Mouse (Mus musculus) kidney, postnatal 36 days (tissue): ENCODE data around the gene Msto1.
"Not testable (repeated sequence)": the region's sequence is repeated elsewhere in the genome, so short reads cannot be mapped to it uniquely, and the experiment has no call there.

Source experiments
- DNase-seq, 2 experiments: peaks; one replicate each; pipeline ENCODE4 v3.0.0; 2021 to 2022; ENCODE audit warnings: mixed read lengths in 2 of 2

Gene Msto1

GRCm38 (mm10) chr3:88913511-88914383 lies at the start of gene Msto1:
Gene Msto1 (minus strand): TSS chr3:88913999.
- peak; percentile 95 to 96 for DNase-seq

GRCm38 (mm10) chr3:88963211-88963610 lies 49.4 kb upstream of the Msto1 start:
- not testable (repeated sequence) for DNase-seq

DNA sequence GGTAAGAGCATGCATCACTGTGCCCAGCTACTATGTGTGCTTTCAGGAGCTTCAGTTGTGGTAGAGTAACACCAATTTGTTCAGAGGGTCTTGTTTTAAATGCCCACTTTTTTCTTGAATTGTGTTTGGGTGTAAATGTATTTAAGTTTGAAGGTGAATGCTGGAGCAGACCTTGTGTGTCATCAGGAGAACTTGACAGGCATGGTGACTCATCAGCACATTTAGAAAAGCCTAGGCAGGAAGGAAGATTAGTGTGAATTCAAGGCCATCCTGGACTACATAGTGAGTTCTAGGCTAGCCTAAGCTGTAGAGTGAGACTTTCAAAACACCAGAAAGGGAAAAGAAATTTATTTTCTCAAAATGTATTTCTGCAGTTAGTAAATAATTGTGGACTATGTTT lies 39.9 kb upstream of the Msto1 start:
- no peak for DNase-seq

GRCm38 (mm10) chr3:88953246-88953645 lies 39.4 kb upstream of the Msto1 start:
- DNase-seq = peak; percentile 11 to 19

DNA sequence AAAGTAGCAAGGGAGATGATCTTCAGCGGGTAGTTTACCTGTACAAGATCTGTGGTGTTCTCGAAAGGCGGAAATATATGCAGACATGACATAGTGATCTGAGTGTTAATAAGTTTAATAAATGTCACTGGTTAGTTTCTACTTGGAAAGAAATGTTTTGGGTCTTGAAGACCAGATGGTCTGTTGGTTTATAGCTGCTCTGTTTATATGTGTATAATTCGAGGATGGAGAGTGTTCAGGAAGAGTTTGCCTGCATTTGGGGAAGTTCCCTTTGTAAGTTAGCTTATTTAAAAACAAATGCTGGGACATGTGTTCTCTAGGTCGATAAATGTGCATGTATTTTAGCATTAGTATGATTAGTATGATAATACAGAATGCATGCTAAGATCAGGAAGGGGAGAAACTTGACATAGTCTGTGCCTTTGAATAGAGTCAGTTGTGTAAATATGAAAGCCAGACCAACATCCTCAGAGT lies 37.6 kb upstream of the Msto1 start:
- no peak for DNase-seq

GRCm38 (mm10) chr3:88950576-88951326 lies 37.0 kb upstream of the Msto1 start, which contains the start of the genes Ash1l and Dap3:
Gene Ash1l (plus strand): TSS chr3:88950622.
Gene Dap3 (minus strand): TSS chr3:88951181.
- peak; percentile 78 to 84 for DNase-seq

DNA sequence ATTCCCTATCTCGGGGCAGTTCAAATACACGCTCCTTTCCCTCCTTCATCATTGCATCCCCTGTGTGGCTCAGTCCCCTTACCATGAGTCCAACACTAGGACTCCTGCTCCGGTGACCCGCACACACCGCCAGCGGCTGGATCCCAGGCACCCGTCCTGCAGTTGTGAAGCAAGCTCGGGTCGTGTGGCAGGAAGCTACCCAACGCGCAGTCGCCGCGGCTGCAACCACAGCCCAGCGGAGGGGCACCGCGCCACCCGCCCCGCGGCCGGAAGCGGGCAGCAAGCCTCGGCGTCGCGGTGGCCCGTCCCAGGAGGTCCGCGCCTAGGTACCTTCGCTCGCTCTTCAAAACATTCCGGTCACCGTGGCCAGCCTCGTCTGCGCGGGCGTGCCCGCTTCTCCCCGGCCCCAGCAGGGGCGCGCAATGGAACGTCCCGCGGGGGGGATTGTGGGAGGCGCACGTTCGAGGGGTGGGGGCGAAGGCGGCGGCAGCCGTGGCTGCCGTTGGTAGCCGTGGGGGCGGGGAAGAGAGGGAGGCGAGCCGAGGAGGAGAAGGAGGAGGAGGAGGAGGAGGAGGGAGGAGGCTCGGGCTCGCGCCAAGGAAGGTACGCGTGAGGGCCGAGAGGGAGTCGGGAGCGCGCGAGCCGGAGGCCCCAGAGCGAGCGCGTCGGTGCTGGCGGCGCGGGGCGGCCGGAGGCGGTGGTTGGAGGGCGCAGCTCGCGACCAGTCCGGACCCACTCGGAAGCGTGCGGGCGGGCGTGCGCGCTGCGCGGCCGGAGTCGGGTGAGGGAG lies 36.2 kb upstream of the Msto1 start:
- DNase-seq = peak; percentile 95 to 97

GRCm38 (mm10) chr3:88944109-88944508 lies 30.3 kb upstream of the Msto1 start:
- no peak for DNase-seq

- no peak for DNase-seq
Observed at GRCm38 (mm10) chr3:88942316-88942880, 28.6 kb upstream of the Msto1 start.

- peak in 1 of 2 experiments; percentile 50 for DNase-seq
Observed at GRCm38 (mm10) chr3:88939749-88940148, 25.9 kb upstream of the Msto1 start.

GRCm38 (mm10) chr3:88939071-88939470 lies 25.3 kb upstream of the Msto1 start:
- DNase-seq = no peak

DNA sequence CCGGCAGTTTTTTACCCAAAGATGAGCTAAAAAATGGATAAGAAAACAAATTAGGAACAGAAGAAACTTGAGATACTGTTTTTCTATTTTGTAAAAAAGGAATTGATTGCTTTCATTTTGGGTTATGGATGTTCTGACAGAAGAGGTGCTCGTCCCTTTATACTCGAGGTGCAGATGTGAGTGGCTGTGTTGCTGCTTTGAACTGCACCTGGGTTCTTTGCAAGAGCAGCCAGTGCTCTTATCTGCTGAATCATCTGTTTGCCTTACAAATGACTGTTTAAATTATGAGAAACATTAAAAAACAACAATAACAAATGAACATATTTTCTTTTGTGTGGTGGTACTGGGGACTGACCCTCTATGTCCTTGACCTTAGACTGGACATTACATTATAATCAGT lies 15.7 kb upstream of the Msto1 start:
- DNase-seq = no peak

- DNase-seq = no peak
Observed at GRCm38 (mm10) chr3:88925651-88926050, 11.9 kb upstream of the Msto1 start.

- DNase-seq = no peak
Observed at GRCm38 (mm10) chr3:88923989-88924591, 10.3 kb upstream of the Msto1 start.

- no peak for DNase-seq
Observed at GRCm38 (mm10) chr3:88921411-88921810, 7.6 kb upstream of the Msto1 start.

GRCm38 (mm10) chr3:88918981-88919380 lies 5.2 kb upstream of the Msto1 start:
- peak; percentile 52 to 56 for DNase-seq

DNA sequence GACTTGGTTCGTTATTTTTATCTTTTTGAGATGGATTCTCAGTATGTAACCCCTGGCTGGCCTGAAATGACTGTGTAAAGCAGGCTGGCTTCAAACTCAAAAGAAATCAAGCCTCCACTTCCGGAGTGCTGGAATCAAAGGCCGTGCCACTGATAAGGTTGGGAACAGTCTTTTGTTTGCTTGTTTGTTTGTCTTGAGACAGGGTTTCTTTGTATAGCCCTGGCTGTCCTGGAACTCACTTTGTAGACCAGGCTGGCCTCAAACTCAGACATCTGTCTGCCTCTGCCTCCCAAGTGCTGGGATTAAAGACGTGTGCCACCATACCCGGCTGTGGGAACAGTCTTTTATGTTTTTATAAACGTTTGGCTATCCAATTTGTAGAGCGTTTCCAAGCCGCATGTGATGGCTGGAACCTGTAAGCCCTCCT lies 598 bp upstream of the Msto1 start:
- DNase-seq = no peak

GRCm38 (mm10) chr3:88912585-88912984 lies 1.2 kb downstream of the Msto1 start:
- DNase-seq = no peak

GRCm38 (mm10) chr3:88906393-88907159 lies 7.2 kb downstream of the Msto1 start:
- no peak for DNase-seq

GRCm38 (mm10) chr3:88905741-88906140 lies 8.1 kb downstream of the Msto1 start:
- no peak for DNase-seq

DNA sequence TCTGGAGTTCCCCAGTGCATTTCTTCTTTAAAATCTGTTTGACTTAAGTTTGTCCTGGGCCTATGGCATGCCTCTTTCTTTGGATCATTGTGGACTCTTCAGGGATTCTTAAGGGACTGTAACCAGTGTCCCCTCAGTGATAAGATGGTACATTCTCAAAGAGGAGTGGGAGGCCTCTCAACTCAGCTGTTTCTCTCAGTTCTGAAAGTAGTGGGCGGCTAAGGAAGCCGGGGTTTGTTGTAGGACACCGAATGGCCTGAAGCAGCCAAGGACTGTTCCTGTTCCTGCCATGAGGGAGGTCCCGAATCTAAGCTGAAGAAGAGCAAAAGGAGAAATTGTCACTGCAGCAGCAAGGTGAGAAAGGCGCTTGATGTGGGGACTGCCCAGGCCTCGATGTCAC lies 8.6 kb downstream of the Msto1 start:
- DNase-seq = no peak
